Mouse (Mus musculus) lung, embryonic 16.5 days (tissue): ENCODE results near the gene Stk39. TPM values are rescaled to one million over a fixed set of nuclear protein-coding genes. Genes with fewer than 3 reads are reported as not detected.

Source experiments
- ATAC-seq: fragments of 200-750 bp; cut with Nextera tagmentation; 2 replicates; pipeline ENCODE4 v1.8.0; 2017; ENCODE audit warnings: low read depth, mild to moderate bottlenecking, moderate library complexity
- H3K27ac ChIP-seq: fragments of 300-500 bp; sonication (generic); 2 replicates; pipeline ENCODE4 v1.5.1; 2014; ENCODE audit warnings: mild to moderate bottlenecking, control low read depth, low read length
- H3K27me3 ChIP-seq: fragments of 300-500 bp; sonication (generic); 2 replicates; pipeline ENCODE4 v1.6.1; 2014; ENCODE audit warnings: low read depth, low read length, mixed read lengths; ENCODE audit not compliant: control insufficient read depth, insufficient read depth
- H3K36me3 ChIP-seq: fragments of 300-500 bp; sonication (generic); 2 replicates; pipeline ENCODE4 v1.6.1; 2014; ENCODE audit warnings: low read length; ENCODE audit not compliant: control insufficient read depth, insufficient read depth
- H3K4me1 ChIP-seq: fragments of 300-500 bp; sonication (generic); replicated peaks from 2 replicates; pipeline ENCODE4 v1.6.1; 2014; ENCODE audit warnings: low read length, mixed read lengths; ENCODE audit not compliant: control insufficient read depth, insufficient read depth
- H3K4me2 ChIP-seq: fragments of 300-500 bp; sonication (generic); 2 replicates; pipeline ENCODE4 v1.6.1; 2014; ENCODE audit warnings: low read depth, low read length, control low read depth
- H3K4me3 ChIP-seq: fragments of 300-500 bp; sonication (generic); 2 replicates; pipeline ENCODE4 v1.5.1; 2014; ENCODE audit warnings: mild to moderate bottlenecking, low read length, control low read depth
- H3K9ac ChIP-seq: fragments of 300-500 bp; sonication (generic); 2 replicates; pipeline ENCODE4 v1.6.1; 2014; ENCODE audit warnings: low read length, control low read depth
- H3K9me3 ChIP-seq: fragments of 300-500 bp; sonication (generic); 2 replicates; pipeline ENCODE4 v1.6.1; 2016; ENCODE audit warnings: low read length; ENCODE audit not compliant: control insufficient read depth
- WGBS: fragments of 180-500 bp; shearing (Covaris S2); extraction: QIAGEN DNeasy Blood & Tissue Kit; methylation state at CpG from one replicate; pipeline ENCODE4 v1.1.7; 2014; 5-methylcytosine and 5-hydroxymethylcytosine counted together
- polyA plus RNA-seq: library from polyadenylated mRNA; unstranded; fragments of >200 nt; fragmentation: Nextera tagmentation; extraction: Ambion mirVana; gene quantifications from 2 replicates; pipeline ENCODE4 v1.2.1, GENCODE M21; 2015

The Stk39 gene
- polyA plus RNA-seq, 1 experiment from 2014 or later: 13.0 TPM

GRCm38 (mm10) chr2:68304771-68305460 lies 167.2 kb downstream of the Stk39 start:
- Histone ChIP-seq H3K9me3 (no peaks in the 10 kb centered on the region; the same call in 1 of the 2 replicates), H3K9ac (no peak overlapping the region), H3K4me1 (peaks cover 5% of the 10 kb centered on the region), H3K4me3 (no peak overlapping the region), H3K36me3 (peaks cover 3% of the 10 kb centered on the region), H3K27me3 (no peaks in the 10 kb centered on the region), H3K27ac (no peak overlapping the region), H3K4me2 (no peak overlapping the region)
- 80% methylated on average over 6 of the region's 6 CpGs for WGBS
- ATAC-seq: no peak

- Histone ChIP-seq H3K36me3 (peaks cover 3% of the 10 kb centered on the region), H3K4me2 (no peak overlapping the region), H3K9ac (no peak overlapping the region), H3K27ac (no peak overlapping the region), H3K4me3 (no peak overlapping the region), H3K4me1 (peaks cover 5% of the 10 kb centered on the region), H3K9me3 (no peaks in the 10 kb centered on the region), H3K27me3 (no peaks in the 10 kb centered on the region)
- 60% methylated on average over 4 of the region's 4 CpGs for WGBS
- no peak; the same call in 1 of the 2 replicates for ATAC-seq
These were observed 170.1 kb downstream of the Stk39 start for GRCm38 (mm10) chr2:68301811-68302542.

- Histone ChIP-seq H3K27ac (no peak overlapping the region), H3K4me3 (no peak overlapping the region), H3K9ac (no peak overlapping the region), H3K9me3 (no peaks in the 10 kb centered on the region), H3K27me3 (no peaks in the 10 kb centered on the region), H3K36me3 (no peaks in the 10 kb centered on the region; the same call in 1 of the 2 replicates), H3K4me2 (no peak overlapping the region), H3K4me1 (peaks cover 5% of the 10 kb centered on the region)
- WGBS: 95% methylated on average over 3 of the region's 3 CpGs
- ATAC-seq: no peak
These were observed 173.7 kb downstream of the Stk39 start for GRCm38 (mm10) chr2:68298356-68298755.

GRCm38 (mm10) chr2:68297955-68298354 lies 174.1 kb downstream of the Stk39 start:
- no peaks in the 10 kb centered on the region for H3K9me3 ChIP-seq
- 92% methylated on average over 2 of the region's 2 CpGs for WGBS
- H3K4me1 ChIP-seq: peaks cover 5% of the 10 kb centered on the region
- H3K4me2 ChIP-seq: no peak overlapping the region
- no peak for ATAC-seq
- no peak overlapping the region for H3K27ac ChIP-seq
- no peak overlapping the region for H3K4me3 ChIP-seq
- no peaks in the 10 kb centered on the region; the same call in 1 of the 2 replicates for H3K36me3 ChIP-seq
- no peaks in the 10 kb centered on the region for H3K27me3 ChIP-seq
- no peak overlapping the region for H3K9ac ChIP-seq

- H3K9me3 ChIP-seq: no peaks in the 10 kb centered on the region
- no peak overlapping the region for H3K4me2 ChIP-seq
- H3K9ac ChIP-seq: no peak overlapping the region
- no peak for ATAC-seq
- no peaks in the 10 kb centered on the region for H3K27me3 ChIP-seq
- 73% methylated on average over 2 of the region's 2 CpGs for WGBS
- peaks cover under 1% of the 10 kb centered on the region for H3K4me1 ChIP-seq
- no peaks in the 10 kb centered on the region for H3K36me3 ChIP-seq
- no peak overlapping the region for H3K4me3 ChIP-seq
- H3K27ac ChIP-seq: no peak overlapping the region
These were observed 175.3 kb downstream of the Stk39 start for GRCm38 (mm10) chr2:68296743-68297142.

- Histone ChIP-seq H3K4me1 (no peaks in the 10 kb centered on the region), H3K4me2 (peak overlapping the region; percentile 21; the same call in 1 of the 2 replicates), H3K27ac (no peak overlapping the region), H3K9me3 (no peaks in the 10 kb centered on the region), H3K9ac (no peak overlapping the region), H3K4me3 (no peak overlapping the region), H3K36me3 (no peaks in the 10 kb centered on the region), H3K27me3 (no peaks in the 10 kb centered on the region)
- ATAC-seq: no peak; the same call in 1 of the 2 replicates
- 48% methylated on average over 16 of the region's 16 CpGs for WGBS
These were observed 179.3 kb downstream of the Stk39 start for GRCm38 (mm10) chr2:68292539-68293320.

GRCm38 (mm10) chr2:68291895-68292294 lies 180.2 kb downstream of the Stk39 start:
- Histone ChIP-seq H3K27me3 (no peaks in the 10 kb centered on the region), H3K4me3 (no peak overlapping the region), H3K9me3 (no peaks in the 10 kb centered on the region), H3K27ac (no peak overlapping the region), H3K36me3 (no peaks in the 10 kb centered on the region), H3K4me2 (no peak overlapping the region), H3K9ac (no peak overlapping the region), H3K4me1 (no peaks in the 10 kb centered on the region)
- ATAC-seq: no peak
- WGBS: 39% methylated on average over 5 of the region's 5 CpGs

- Histone ChIP-seq H3K4me1 (no peaks in the 10 kb centered on the region), H3K36me3 (no peaks in the 10 kb centered on the region), H3K9ac (no peak overlapping the region), H3K27me3 (no peaks in the 10 kb centered on the region), H3K27ac (no peak overlapping the region), H3K4me2 (no peak overlapping the region), H3K4me3 (no peak overlapping the region), H3K9me3 (no peaks in the 10 kb centered on the region)
- ATAC-seq: no peak
- WGBS: 31% methylated on average over 4 of the region's 4 CpGs
These were observed 182.1 kb downstream of the Stk39 start for GRCm38 (mm10) chr2:68289961-68290360.

- Histone ChIP-seq H3K36me3 (no peaks in the 10 kb centered on the region), H3K27me3 (no peaks in the 10 kb centered on the region), H3K9me3 (no peaks in the 10 kb centered on the region), H3K9ac (no peak overlapping the region), H3K27ac (no peak overlapping the region), H3K4me2 (no peak overlapping the region), H3K4me3 (no peak overlapping the region), H3K4me1 (no peaks in the 10 kb centered on the region)
- WGBS: 62% methylated on average over 10 of the region's 10 CpGs
- ATAC-seq: no peak
These were observed 182.9 kb downstream of the Stk39 start for GRCm38 (mm10) chr2:68289177-68289576.
